Mouse (Mus musculus): ENCODE results near the gene Cct4. TPM values are rescaled to one million over a fixed set of nuclear protein-coding genes. Genes with fewer than 3 reads are reported as not detected.

Gene Cct4
- polyA plus RNA-seq, 1 experiment = 84.0 TPM

DNA sequence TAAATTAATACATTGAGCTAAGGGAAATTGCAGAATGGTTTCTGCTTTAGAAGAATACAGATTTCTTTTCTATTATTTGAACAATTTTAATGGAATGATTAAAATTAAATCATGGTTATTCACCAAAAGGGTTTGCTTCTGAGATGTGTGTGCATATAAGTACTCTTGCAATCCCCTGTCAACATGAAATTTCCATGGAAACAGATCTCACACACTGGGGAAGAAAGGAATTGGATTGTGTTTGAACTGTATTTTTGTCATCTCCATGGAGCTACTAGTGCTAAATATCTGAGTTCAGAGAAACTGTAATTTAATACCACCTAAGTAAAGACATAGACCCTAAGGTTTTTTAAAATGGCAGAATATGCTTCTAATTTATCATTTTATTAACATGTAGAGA lies 59.3 kb downstream of the Cct4 start:
- no peak for TF ChIP-seq CTCF (IDR thresholded peaks at IDR 0.05; ENCODE audit: borderline replicate concordance, insufficient read depth, low read depth, low read length)
- no peak for TF ChIP-seq POLR2A (IDR thresholded peaks at IDR 0.05; ENCODE audit: borderline replicate concordance, insufficient read depth, low read length)
- DNase-seq = no peak
- H3K27ac ChIP-seq (ENCODE audit: insufficient read depth, low read length) = no peak overlapping the region
- no peak overlapping the region for H3K4me3 ChIP-seq (replicated peaks; ENCODE audit: insufficient read depth, low read depth, low read length)
- no peaks in the 10 kb centered on the region for H3K4me1 ChIP-seq (ENCODE audit: control insufficient read depth, insufficient read depth, low read length)
- no peaks in the 10 kb centered on the region for H3K27me3 ChIP-seq (ENCODE audit: control insufficient read depth, insufficient read depth, low read length)

DNA sequence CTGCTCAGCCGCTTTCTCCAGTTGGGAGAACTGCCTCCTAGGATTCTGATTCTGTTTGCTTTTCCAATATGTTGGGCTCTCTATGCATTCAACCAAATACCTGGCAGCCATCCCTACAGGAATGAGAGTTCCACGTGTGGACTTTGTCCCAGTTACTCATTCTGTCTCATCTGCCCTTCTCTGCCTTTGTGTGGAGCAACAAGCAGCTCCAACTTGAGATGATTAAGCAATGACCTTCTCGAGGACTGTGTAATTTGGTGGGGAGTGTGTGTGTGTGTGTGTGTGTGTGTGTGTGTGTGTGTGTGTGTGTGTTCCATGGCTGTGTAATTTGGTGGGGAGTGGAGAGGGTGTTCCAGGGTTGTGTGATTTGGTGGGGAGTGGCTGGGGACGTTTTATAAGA lies 62.0 kb downstream of the Cct4 start:
- no peaks in the 10 kb centered on the region for H3K27me3 ChIP-seq (ENCODE audit: control insufficient read depth, insufficient read depth, low read length)

More for the DNA sequence above, 62.0 kb downstream of the Cct4 start:
- DNase-seq = no peak
- Histone ChIP-seq H3K4me1 (ENCODE audit: control insufficient read depth, insufficient read depth, low read length) (no peaks in the 10 kb centered on the region), H3K27ac (ENCODE audit: insufficient read depth, low read length) (no peak overlapping the region), H3K4me3 (replicated peaks; ENCODE audit: insufficient read depth, low read depth, low read length) (no peak overlapping the region)
- WGBS = 56% methylated on average over 4 of the region's 4 CpGs
- TF ChIP-seq POLR2A (IDR thresholded peaks at IDR 0.05; ENCODE audit: borderline replicate concordance, insufficient read depth, low read length) (no peak), CTCF (IDR thresholded peaks at IDR 0.05; ENCODE audit: borderline replicate concordance, insufficient read depth, low read depth, low read length) (no peak)

Other genes starting within 250 kb of the Cct4 start
- gene B3gnt2, start 129.6 kb upstream of the Cct4 start, polyA plus RNA-seq (2012; rRNA removed) = 7.1 and 8.7 TPM in 2 replicates
- gene Zrsr1, start 18.5 kb upstream of the Cct4 start, polyA plus RNA-seq (2012; rRNA removed) = 73.0 and 78.9 TPM in 2 replicates
- gene Gm28048, start 8.4 kb upstream of the Cct4 start, polyA plus RNA-seq (2012; rRNA removed) = 3.1 and 4.4 TPM in 2 replicates
- gene Commd1, start 8.1 kb upstream of the Cct4 start, polyA plus RNA-seq (2012; rRNA removed) = 44.4 and 49.1 TPM in 2 replicates
- gene Fam161a, start 17.0 kb downstream of the Cct4 start, polyA plus RNA-seq (2012; rRNA removed) = 4.6 and 5.1 TPM in 2 replicates

Data from cerebellum, adult 2 months (tissue).